Mouse (Mus musculus) liver, embryonic 16.5 days (tissue): ENCODE measurements at regions not wholly inside any gene's neighbourhood (a gene's known extent, or its start where the extent isn't known, plus 50 kb on each side); places are given as distances from the start of the nearest gene placed in this dataset.

Experiments
- ATAC-seq: fragments of 200-750 bp; cut with Nextera tagmentation; 2 replicates; pipeline ENCODE4 v1.8.0; 2017; ENCODE audit warnings: low read depth, mild to moderate bottlenecking, moderate number of reproducible peaks, moderate library complexity
- H3K27ac ChIP-seq: fragments of 300-500 bp; sonication (generic); 2 replicates; pipeline ENCODE4 v1.5.1; 2014; ENCODE audit warnings: mild to moderate bottlenecking, low read length
- H3K27me3 ChIP-seq: fragments of 300-500 bp; sonication (generic); 2 replicates; pipeline ENCODE4 v1.6.1; 2014; ENCODE audit warnings: low read depth, low read length, mixed read lengths; ENCODE audit not compliant: control insufficient read depth, insufficient read depth
- H3K36me3 ChIP-seq: fragments of 300-500 bp; sonication (generic); 2 replicates; pipeline ENCODE4 v1.6.1; 2014; ENCODE audit warnings: mild to moderate bottlenecking; ENCODE audit not compliant: control insufficient read depth, insufficient read depth
- H3K4me1 ChIP-seq: fragments of 300-500 bp; sonication (generic); 2 replicates; pipeline ENCODE4 v1.6.1; 2014; ENCODE audit warnings: low read depth, low read length, mixed read lengths; ENCODE audit not compliant: control insufficient read depth
- H3K4me2 ChIP-seq: fragments of 300-500 bp; sonication (generic); 2 replicates; pipeline ENCODE4 v1.6.1; 2014; ENCODE audit warnings: low read depth, low read length, mixed read lengths
- H3K4me3 ChIP-seq: fragments of 300-500 bp; sonication (generic); 2 replicates; pipeline ENCODE4 v1.5.1; 2014; ENCODE audit warnings: low read depth, mild to moderate bottlenecking, low read length
- H3K9ac ChIP-seq: fragments of 300-500 bp; sonication (generic); 2 replicates; pipeline ENCODE4 v1.6.1; 2014; ENCODE audit warnings: low read depth, low read length
- H3K9me3 ChIP-seq: fragments of 300-500 bp; sonication (generic); replicated peaks from 2 replicates; pipeline ENCODE4 v1.6.1; 2016; ENCODE audit warnings: low read length; ENCODE audit not compliant: control insufficient read depth
- WGBS: fragments of 180-500 bp; shearing (Covaris S2); extraction: QIAGEN DNeasy Blood & Tissue Kit; methylation state at CpG from one replicate; pipeline ENCODE4 v1.1.7; 2014; ENCODE audit not compliant: insufficient replicate concordance; 5-methylcytosine and 5-hydroxymethylcytosine counted together

GRCm38 (mm10) chr9:35338858-35339257 lies 71.2 kb downstream of the Rpusd4 start:
- Histone ChIP-seq H3K9ac (no peak overlapping the region), H3K9me3 (no peaks in the 10 kb centered on the region), H3K36me3 (no peaks in the 10 kb centered on the region), H3K4me2 (no peak overlapping the region), H3K27me3 (no peaks in the 10 kb centered on the region), H3K27ac (no peak overlapping the region), H3K4me3 (no peak overlapping the region), H3K4me1 (no peaks in the 10 kb centered on the region)
- 58% methylated on average over 5 of the region's 5 CpGs for WGBS
- ATAC-seq, result no peak

- H3K4me1 ChIP-seq, result no peaks in the 10 kb centered on the region
- 59% methylated on average over 10 of the region's 10 CpGs for WGBS
- H3K4me2 ChIP-seq, result no peak overlapping the region
- H3K36me3 ChIP-seq, result no peaks in the 10 kb centered on the region
- no peak overlapping the region for H3K9ac ChIP-seq
- no peak for ATAC-seq
- H3K27ac ChIP-seq, result no peak overlapping the region
- H3K4me3 ChIP-seq, result no peak overlapping the region
- no peaks in the 10 kb centered on the region for H3K9me3 ChIP-seq
- H3K27me3 ChIP-seq, result no peaks in the 10 kb centered on the region
Observed at GRCm38 (mm10) chr9:35339492-35340262, 72.0 kb downstream of the Rpusd4 start.

DNA sequence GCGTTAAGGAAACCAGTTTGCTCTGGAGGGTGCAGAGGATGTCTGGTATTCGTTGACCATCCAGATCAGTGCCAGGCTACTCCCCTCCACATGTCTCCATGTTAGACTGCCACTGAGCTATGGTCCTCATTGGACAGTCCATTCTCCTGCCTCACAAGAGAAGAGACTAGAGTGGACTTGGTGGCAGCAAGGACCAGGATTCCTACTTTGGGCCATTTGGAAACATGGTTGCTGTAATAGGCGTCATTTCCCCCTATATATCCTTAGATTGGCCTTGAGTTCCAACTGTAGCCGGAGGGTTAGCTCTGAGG lies 72.6 kb downstream of the Rpusd4 start:
- Histone ChIP-seq H3K4me1 (no peaks in the 10 kb centered on the region), H3K4me3 (no peak overlapping the region), H3K4me2 (no peak overlapping the region), H3K9me3 (no peaks in the 10 kb centered on the region), H3K9ac (no peak overlapping the region), H3K27ac (no peak overlapping the region), H3K36me3 (no peaks in the 10 kb centered on the region), H3K27me3 (no peaks in the 10 kb centered on the region)
- no peak for ATAC-seq
- WGBS, result 64% methylated on average over 4 of the region's 4 CpGs

- H3K36me3 ChIP-seq, result no peaks in the 10 kb centered on the region
- ATAC-seq, result no peak
- WGBS, result 33% methylated on average over 3 of the region's 3 CpGs
Observed at GRCm38 (mm10) chr9:35340811-35341210, 73.1 kb downstream of the Rpusd4 start.

DNA sequence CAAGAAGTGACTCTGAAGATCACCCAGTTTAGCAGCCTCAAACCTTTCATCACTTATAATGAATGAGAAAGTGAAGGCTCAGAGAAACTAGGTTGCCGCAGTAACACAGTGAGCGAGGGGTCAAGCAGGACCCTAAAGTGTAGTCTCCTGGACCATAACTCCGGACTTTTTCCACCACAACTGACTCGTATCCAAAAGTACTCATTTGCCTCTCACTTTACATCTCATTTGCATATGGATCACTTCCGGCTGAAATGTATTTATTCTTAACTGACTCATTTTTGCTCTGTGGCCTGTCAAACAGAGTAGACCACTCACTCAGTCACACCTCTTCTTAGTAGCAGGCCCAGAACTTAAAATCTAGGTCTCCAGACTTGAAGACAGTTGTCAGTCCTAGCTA lies 73.7 kb downstream of the Rpusd4 start:
- H3K4me2 ChIP-seq, result no peak overlapping the region
- no peak overlapping the region for H3K4me3 ChIP-seq
- no peaks in the 10 kb centered on the region for H3K9me3 ChIP-seq
- WGBS, result 61% methylated on average over 5 of the region's 5 CpGs
- ATAC-seq, result no peak
- no peaks in the 10 kb centered on the region for H3K36me3 ChIP-seq
- no peak overlapping the region for H3K9ac ChIP-seq
- no peak overlapping the region for H3K27ac ChIP-seq
- H3K27me3 ChIP-seq, result no peaks in the 10 kb centered on the region
- no peaks in the 10 kb centered on the region for H3K4me1 ChIP-seq

More at GRCm38 (mm10) chr9:35340811-35341210, 73.1 kb downstream of the Rpusd4 start:
- no peak overlapping the region for H3K27ac ChIP-seq
- H3K9me3 ChIP-seq, result no peaks in the 10 kb centered on the region
- no peak overlapping the region for H3K4me3 ChIP-seq
- no peaks in the 10 kb centered on the region for H3K27me3 ChIP-seq
- no peak overlapping the region for H3K4me2 ChIP-seq
- no peaks in the 10 kb centered on the region for H3K4me1 ChIP-seq
- no peak overlapping the region for H3K9ac ChIP-seq

DNA sequence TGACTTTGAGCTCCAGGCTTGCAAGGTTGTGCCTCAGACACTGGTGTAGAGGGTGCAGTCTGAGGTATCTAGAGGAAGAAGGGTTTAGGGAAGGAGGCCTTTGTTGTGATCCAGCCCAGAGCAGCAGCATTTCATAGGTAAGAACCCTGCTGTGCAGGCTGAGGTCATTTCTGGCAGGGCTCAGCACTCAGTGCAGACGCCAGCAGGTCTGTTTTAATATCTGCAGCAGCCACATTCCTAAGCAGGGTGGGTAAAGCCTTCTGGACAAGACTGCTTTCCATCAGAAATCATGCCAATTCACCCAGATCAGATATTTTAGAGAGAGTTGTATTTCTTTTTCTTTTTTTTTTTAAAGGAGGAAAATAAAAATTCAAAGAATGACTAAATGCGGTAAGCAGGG lies 74.8 kb downstream of the Rpusd4 start:
- ATAC-seq, result no peak
- Histone ChIP-seq H3K4me3 (no peak overlapping the region), H3K9me3 (no peaks in the 10 kb centered on the region), H3K27me3 (no peaks in the 10 kb centered on the region), H3K9ac (no peak overlapping the region), H3K36me3 (no peaks in the 10 kb centered on the region), H3K4me2 (no peak overlapping the region), H3K27ac (no peak overlapping the region), H3K4me1 (no peaks in the 10 kb centered on the region)
- WGBS, result 63% methylated on average over 2 of the region's 2 CpGs

- Histone ChIP-seq H3K27me3 (no peaks in the 10 kb centered on the region), H3K27ac (no peak overlapping the region), H3K9me3 (no peaks in the 10 kb centered on the region), H3K4me3 (no peak overlapping the region), H3K9ac (no peak overlapping the region), H3K4me1 (no peaks in the 10 kb centered on the region), H3K36me3 (no peaks in the 10 kb centered on the region), H3K4me2 (no peak overlapping the region)
- no peak for ATAC-seq
Observed at GRCm38 (mm10) chr9:35343336-35343735, 75.7 kb downstream of the Rpusd4 start.

GRCm38 (mm10) chr9:35344374-35344773 lies 76.6 kb upstream of the Cdon start:
- no peak overlapping the region for H3K4me3 ChIP-seq
- no peak for ATAC-seq
- no peak overlapping the region for H3K27ac ChIP-seq
- no peaks in the 10 kb centered on the region for H3K9me3 ChIP-seq
- H3K27me3 ChIP-seq, result no peaks in the 10 kb centered on the region
- H3K4me2 ChIP-seq, result no peak overlapping the region
- H3K36me3 ChIP-seq, result no peaks in the 10 kb centered on the region
- 22% methylated on average over 6 of the region's 6 CpGs for WGBS
- no peaks in the 10 kb centered on the region for H3K4me1 ChIP-seq
- H3K9ac ChIP-seq, result no peak overlapping the region

DNA sequence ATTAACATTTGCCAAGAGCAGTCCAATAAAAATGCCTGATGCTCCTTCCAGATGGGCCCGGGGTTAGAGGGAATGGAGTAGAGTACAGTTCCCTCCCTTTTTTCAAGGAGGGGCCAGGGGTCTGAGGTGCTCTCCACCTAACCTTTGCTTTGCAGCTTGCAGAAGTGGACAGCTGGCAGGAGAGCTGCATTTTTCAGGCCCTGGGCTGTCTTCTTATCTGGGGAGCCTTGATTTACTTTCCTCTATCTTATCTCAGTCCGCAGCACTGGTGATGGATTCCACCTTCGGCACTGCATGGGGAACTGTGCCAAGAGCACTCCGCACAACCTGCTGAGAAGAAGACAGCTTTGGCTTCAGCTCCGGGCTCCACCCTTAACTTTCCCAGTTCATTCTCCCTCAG lies 74.5 kb upstream of the Cdon start:
- Histone ChIP-seq H3K27ac (no peak overlapping the region), H3K27me3 (no peaks in the 10 kb centered on the region), H3K4me2 (no peak overlapping the region), H3K36me3 (no peaks in the 10 kb centered on the region), H3K9ac (no peak overlapping the region), H3K9me3 (no peaks in the 10 kb centered on the region), H3K4me1 (no peaks in the 10 kb centered on the region), H3K4me3 (no peak overlapping the region)
- no peak for ATAC-seq
- WGBS, result 30% methylated on average over 5 of the region's 5 CpGs
